Mouse (Mus musculus) kidney, adult 11 months (tissue): ENCODE data around the gene Btbd11.
A peak's percentile ranks its signal among the peaks of the same experiment; 100 is the strongest.

Experiments
- DNase-seq: peaks from one replicate; pipeline ENCODE4 v3.0.0; 2022

Gene Btbd11

DNA sequence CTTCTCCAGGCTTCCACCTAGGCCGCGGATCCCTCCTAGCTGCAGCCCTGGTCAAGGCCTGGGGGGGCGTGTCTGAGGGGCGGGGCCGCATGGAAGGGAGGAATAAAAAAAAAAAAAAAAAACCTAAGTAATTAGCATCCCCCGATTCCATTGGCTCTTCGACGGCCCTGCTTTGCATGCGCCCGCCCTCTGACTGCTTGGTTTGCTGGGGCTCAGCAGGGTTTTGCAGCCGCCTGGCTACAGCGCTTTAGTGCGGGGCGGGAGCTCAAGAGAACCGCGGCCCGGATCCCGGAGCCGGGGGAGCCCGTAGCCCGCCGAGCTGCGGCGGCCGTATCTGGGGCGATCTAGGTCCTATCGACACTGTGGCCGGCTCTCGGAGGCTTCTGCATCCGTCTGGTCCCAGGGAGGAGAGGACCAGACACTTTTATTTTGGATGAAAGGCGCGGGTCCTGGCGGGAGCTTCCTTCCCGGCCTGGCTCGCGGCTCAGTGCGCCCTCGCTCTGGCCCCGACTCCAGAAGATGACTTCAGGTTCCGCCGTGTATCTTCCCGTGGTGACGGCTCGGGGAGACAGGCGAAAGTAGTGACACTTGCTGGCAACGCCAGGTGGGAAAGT lies at the start of gene Btbd11:
Gene Btbd11, plus strand, starts transcription at position 210 of the 614 bp plus-strand sequence.
- peak; percentile 91 for DNase-seq

- DNase-seq = peak; percentile 65
Observed at GRCm38 (mm10) chr10:85338733-85339132, 47.9 kb upstream of the Btbd11 start.

GRCm38 (mm10) chr10:85341867-85342266 lies 44.7 kb upstream of the Btbd11 start:
- no peak for DNase-seq

GRCm38 (mm10) chr10:85347171-85347570 lies 39.4 kb upstream of the Btbd11 start:
- no peak for DNase-seq

DNA sequence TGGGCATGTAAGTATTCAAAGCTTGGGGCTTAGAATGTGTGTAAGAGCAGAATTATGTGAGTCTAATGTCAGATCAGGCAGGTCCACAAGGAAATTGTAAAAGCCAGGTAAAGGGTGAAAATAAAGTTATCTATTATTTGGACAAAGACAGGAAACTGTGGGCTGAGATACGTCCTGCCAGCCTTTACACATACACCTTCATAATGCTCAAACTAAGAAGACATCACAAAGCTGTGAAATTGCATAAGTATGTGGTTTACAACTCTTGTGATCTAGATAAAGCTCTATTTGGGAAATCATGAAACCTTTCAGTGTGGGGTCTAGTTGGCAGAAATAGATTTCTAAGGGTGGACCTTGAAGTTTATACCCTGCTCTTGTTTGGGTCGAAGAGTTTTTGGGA lies 34.1 kb upstream of the Btbd11 start:
- DNase-seq = no peak

- no peak for DNase-seq
Observed at GRCm38 (mm10) chr10:85354270-85354669, 32.3 kb upstream of the Btbd11 start.

DNA sequence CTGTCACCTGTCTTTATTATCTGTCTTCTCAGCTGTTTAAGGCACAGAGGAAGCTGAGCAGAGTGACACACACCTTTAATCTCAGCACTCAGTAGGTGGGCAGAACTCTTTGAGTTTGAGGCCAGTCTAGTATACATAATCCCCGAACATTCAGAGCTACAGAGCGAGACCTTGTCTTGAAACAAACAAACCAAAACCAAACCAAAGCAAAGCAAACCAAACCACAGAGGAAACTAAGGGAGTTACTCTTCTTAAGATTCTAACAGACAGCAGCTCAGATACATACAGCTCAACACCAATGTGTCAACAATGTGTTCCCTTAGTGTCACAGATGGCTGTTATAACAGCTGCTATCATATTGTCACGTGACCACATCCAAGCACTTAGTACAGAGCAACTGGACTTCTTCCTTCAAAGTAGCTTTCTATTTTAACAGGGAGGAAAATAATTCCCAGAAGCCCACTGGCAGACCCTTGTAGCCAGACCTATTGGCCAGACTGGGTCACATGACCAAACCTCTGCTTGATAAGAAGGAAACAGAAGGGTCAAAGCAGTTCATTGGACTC lies 27.0 kb upstream of the Btbd11 start:
- no peak for DNase-seq

DNA sequence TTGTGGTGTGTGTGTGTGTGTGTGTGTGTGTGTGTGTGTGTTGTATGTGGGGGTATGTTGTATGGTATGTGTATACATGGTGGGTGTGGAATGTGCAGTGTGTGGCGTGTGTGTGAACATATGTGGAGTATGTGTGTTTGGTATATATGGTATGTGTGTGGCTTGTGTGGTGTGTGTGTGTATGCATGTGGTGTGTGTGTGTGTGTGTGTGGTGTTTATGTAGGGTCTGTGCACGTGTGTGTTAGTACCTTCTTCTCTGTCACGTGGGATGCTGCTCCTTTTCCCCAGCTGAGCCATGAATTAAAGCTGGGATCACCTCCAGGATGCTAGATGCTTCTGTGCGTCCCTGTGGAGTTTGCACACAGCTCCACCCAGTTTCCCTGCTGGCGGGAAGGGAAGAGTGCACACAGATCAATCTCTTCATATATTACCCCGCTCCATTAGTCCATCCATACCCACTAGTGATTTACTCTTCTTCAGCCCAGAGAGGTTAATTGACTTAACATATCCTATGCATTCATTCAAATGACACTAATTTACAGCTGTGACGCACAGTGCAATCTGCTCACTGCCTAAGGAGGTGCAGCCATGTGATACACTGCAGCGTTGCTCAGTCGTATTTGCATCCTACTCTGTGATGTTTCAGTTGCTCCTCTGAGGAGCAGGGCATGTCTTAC lies 23.7 kb upstream of the Btbd11 start:
- no peak for DNase-seq

GRCm38 (mm10) chr10:85366876-85367275 lies 19.7 kb upstream of the Btbd11 start:
- no peak for DNase-seq

- DNase-seq = peak; percentile 23
Observed at GRCm38 (mm10) chr10:85371309-85371708, 15.3 kb upstream of the Btbd11 start.

- DNase-seq = no peak
Observed at GRCm38 (mm10) chr10:85372108-85372507, 14.5 kb upstream of the Btbd11 start.

DNA sequence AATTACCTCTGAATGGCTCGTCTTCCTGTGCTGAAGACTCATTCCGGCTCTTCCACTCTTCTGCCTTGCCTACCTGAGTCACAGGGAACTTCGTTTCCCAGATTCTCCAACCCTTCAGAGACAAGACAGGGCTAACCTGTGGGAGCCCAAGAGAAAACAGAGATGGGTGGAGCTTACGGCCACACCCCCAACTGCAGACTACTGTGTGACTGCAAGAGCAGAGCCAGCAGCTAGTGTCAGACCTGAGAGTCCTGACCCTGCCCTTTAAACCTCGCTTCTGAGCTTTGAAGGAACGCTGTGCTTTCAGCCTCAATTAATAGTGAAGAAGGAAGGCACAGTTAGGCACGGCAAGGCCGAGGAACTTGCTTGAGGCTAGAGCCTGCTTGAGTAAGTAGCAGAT lies 7.6 kb upstream of the Btbd11 start:
- peak; percentile 64 for DNase-seq

GRCm38 (mm10) chr10:85382981-85383380 lies 3.6 kb upstream of the Btbd11 start:
- no peak for DNase-seq

GRCm38 (mm10) chr10:85387219-85388070 lies 831 bp downstream of the Btbd11 start:
- DNase-seq = peak; percentile 24

GRCm38 (mm10) chr10:85388071-85388750 lies 1.6 kb downstream of the Btbd11 start:
- DNase-seq = no peak

- DNase-seq = no peak
Observed at GRCm38 (mm10) chr10:85388751-85389115, 2.1 kb downstream of the Btbd11 start.

DNA sequence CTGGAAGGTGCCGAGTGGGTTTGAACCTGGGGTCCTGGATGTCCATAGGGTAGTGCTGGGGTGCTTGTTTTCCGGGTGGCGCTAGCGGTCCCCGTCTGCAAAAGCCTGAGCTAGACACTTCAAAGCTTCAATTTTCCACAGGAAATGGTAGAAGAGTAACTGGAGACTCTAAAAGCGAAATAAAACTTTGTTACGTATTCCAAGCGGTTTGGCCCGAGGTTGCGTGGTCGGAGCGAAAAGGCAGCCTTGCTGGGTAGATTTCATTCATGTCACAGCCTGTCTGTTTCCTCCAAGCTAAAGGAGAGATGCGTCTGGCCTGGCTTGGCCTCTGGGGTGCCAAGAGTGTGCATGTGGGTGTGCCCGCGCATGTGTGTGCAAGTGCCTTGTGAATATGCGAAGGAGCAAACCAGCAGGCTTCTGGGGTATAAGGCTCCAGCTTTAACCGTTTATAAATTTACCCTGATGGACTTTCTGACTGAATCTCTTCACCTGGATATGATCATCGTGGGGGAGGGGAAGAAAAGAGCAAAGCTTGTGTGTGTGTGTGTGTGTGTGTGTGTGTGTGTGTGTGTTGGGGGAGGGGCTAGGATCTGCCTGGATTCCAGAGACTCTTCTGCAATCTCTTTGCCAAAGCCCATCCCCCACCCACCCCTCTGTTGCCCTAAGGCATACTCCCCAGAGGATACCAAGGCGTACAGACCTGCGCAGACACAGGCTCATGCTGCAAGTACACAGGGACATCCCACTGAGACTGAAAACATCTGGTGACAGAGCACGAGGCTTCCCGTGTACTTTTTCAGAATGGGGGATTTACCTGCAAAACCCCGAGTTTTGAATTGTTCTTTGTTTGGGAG lies 2.9 kb downstream of the Btbd11 start:
- DNase-seq = no peak

DNA sequence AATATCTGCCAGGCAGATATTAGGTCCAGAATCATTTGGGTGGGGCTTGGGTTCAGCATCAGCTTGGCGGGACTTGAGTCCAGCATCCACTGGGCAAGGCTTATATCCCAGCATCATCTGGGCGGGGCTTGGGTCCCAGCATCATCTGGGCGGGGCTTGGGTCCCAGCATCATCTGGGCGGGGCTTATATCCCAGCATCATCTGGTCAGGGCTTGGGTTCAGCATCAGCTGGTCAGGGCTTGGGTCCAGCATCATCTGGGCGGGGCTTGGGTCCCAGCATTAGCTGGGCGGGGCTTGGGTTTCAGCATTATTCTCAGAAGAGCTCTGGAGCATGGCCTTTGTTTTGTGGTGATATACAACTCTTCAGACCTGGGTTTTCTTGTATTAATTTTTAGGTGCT lies 6.4 kb downstream of the Btbd11 start:
- DNase-seq = no peak

GRCm38 (mm10) chr10:85394558-85394957 lies 7.9 kb downstream of the Btbd11 start:
- no peak for DNase-seq

GRCm38 (mm10) chr10:85411120-85411519 lies 24.5 kb downstream of the Btbd11 start:
- DNase-seq = no peak

DNA sequence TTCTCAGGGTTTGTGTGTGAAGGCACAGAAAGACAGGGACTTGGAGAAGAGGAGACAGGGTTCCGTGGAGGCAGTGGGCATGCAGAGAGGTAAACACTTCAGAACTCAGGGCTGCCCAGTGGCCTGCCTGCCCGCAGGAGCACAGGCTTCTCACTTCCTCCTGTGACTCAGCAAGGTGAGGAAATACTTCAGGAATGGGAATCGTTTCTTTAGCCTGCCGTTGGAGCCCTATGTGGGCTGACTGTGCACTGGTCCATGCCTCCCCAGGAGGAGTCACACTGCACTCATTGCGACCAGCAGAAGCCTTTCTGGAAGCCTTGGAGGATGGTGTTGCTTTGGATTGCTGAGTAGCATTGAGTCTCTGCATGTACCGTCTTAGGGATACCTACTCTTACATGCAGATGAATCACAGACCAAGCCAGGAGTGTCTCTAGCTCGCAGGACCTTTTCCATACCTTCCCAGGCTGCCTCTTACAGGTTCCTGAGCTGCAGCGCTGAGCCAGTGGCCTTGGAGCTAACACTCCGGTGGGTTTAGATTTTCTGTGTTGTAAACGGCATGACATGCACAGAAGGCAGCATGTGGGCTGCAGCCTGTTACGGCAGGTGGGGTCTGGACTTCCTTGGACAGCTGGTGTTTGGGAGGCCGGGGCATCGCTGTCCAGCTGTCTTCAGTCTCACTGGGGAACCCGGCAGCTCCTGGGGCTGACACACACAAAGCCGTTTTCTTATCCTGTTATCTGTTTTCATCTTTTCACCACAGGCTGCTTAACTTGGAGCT lies 34.4 kb downstream of the Btbd11 start:
- no peak for DNase-seq
